Mouse (Mus musculus) heart, postnatal 25 days (tissue): ENCODE data around the gene Ankrd37. TPM values are rescaled to one million over a fixed set of nuclear protein-coding genes. Genes with fewer than 3 reads are reported as not detected.

ENCODE experiments used
- DNase-seq: peaks from one replicate; pipeline ENCODE4 v3.0.0; 2022; ENCODE audit warnings: low spot score
- intact Hi-C: fragments of 180-260 bp; cut with DNase I; formaldehyde crosslinking; loops from one replicate; pipeline ENCODE4 v1.15.1; 2025
- total RNA-seq, 2 experiments: library from RNA; stranded (reverse); gene quantifications; 2 replicates each; pipeline ENCODE4 v1.2.3; 2021

The Ankrd37 gene
- total RNA-seq, 2 experiments from 2014 or later: 10.0 to 11.7 TPM

DNA sequence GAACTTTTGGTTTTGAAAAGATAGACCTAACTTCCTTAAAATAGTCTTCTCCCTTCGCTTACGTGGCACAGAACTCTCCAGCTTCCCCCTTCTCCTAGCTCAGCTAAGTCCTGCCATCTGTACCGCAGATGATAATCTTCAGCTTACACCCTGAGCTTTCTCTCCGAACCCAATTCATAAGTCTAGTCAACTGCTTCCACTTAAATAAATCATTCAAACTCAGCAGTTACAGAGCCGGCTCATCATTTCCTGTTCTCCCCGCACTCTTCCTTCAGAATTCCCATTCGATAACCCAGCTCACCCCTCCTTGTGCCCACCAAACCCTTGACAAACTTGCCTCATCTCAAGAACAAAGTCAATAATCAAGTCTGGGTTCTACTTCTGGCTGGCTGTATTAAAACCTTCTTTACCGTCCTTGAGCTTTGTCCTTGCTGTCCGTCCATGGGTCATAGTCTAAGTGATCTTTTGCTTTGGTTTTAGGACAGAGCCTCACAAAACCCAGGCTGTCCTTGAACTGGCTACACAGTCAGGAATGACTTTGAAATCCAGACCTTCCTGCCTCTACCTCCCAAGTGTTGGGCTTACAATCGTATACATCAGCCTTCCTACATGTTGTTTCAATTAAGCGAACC is 29.6 kb downstream of the Ankrd37 start:
- intact Hi-C loops: loop anchor here (2.0 to 10.0 kb wide), 2 partner anchors 23 to 579 kb away; partner anchors contain the start of genes Cenpu and Lrp2bp
- no peak for DNase-seq

DNA sequence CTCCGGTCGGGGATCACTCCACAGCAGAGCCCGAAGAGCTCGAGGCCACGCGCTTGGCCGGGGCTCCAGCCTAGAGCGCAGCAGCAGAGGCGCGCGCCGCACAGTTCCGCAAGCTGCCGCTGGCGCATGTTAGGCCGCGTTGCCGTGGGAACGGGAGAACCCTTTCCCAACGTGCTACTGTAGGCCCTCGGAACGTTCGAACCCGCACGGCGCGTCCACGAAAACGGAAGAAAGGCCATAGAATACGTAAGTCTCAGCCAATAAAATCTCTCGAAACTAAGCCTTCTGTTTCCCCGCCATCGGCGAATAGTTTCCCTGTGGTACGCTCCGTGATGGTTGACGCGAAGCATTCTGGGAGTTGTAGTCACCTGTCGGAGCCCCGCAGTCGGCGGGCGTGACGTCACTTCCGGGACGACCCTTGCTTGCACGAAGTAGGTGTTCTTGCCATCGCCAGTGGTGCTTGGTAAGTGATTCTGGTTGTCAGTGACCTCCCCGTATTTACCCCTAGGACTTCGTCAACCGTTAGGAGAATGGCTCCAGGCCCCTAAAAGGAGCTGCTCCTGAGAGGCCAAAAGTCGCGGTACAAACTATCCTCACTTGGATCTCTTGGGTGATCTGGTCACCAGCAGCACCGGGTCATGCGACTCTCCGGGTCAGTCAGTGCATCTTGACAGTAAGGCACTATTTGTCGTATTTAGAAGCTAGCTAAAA is 30.2 kb downstream of the Ankrd37 start, which contains the start of the genes 1700029J07Rik and Ufsp2:
TSS of gene 1700029J07Rik (minus strand) at position 127 of the 711 bp plus-strand sequence.
TSS of gene Ufsp2 (plus strand) at position 403 of the 711 bp plus-strand sequence.
- DNase-seq: peak; percentile 94
- intact Hi-C loops: loop anchor here (10.0 kb wide), 1 partner anchor 580 kb away; the partner anchor contains the start of gene Cenpu

DNA sequence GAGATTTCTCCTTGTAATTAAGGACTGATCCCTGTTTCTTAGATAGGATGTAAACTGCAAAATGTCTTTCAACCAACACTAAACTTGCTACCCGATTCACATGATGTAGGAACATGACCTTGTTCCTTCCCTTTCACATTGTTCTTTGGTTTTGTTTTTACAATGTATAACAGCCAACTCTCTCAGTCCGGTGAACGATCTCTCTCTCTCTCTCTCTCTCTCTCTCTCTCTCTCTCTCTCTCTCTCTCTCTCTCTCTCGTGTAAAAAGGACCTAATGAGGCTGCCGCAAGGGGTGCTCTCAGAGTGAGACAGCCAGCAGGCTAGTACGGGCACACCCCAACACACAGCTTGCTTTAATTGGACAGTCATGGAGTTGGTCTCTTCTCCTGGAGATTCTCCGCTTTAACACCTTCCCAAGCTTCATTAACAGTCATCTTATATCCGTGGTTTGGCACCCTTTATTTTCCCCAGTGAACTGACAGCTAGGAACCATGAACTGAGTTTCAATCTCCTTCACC is 31.5 kb downstream of the Ankrd37 start:
- intact Hi-C loops: loop anchor here (10.0 kb wide), 1 partner anchor 581 kb away; the partner anchor contains the start of gene Cenpu
- DNase-seq: no peak

DNA sequence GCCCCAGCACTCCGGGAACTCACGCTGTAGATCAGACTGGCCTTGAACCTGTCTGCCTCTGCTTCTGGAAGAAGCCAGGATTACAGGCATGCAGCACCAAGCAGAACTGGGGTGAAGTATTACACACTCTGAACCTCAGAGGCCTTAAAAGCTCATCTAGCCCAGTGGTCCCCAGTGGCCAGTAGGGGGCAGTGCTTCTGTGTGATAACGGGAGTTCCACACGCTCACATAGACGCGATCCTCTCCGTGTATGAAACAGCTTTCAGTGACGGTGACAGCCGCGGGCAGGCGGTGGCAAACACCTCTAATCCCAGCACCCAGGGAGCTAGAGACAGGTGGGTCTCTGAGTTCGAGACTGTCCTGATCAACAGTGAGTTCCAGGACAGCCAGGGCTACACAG is 34.6 kb downstream of the Ankrd37 start:
- DNase-seq: no peak
- intact Hi-C loops: loop anchor here (10.0 kb wide), 1 partner anchor 584 kb away; the partner anchor contains the start of gene Cenpu

DNA sequence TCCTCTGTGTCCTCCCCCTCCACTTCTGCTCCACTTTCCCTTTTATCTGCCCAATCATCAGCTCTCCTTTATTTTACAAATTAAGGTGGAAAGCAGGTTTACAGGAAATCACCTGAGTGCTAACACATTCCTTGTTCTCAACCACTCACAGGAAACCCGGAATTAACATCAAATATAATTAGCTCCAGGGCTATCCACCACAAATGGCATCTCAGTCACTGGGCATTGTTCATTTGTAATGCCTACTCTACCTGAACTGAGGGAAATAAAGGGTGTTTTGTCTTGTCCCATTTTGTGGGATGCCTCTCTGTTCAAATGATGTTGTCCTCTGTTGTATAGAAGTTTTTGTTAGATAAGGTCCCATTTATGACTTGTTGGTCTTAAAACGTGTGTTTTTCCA is 54.9 kb downstream of the Ankrd37 start:
- intact Hi-C loops: no loop called here
- no peak for DNase-seq

Other genes starting within 250 kb of the Ankrd37 start
- 10 to 100 TPM; 27.1 to 35.6 TPM for gene Pdlim3, start 120.2 kb downstream of the Ankrd37 start, total RNA-seq
- not detected for gene Ccdc110, start 71.1 kb downstream of the Ankrd37 start, total RNA-seq
- gene 1700029J07Rik, start 30.5 kb downstream of the Ankrd37 start, total RNA-seq: under 1 TPM; 0.52 to 0.84 TPM
- 10 to 100 TPM; 31.1 to 32.3 TPM for gene Ufsp2, start 30.2 kb downstream of the Ankrd37 start, total RNA-seq
- gene Lrp2bp, start 6.4 kb downstream of the Ankrd37 start, total RNA-seq: 1 to 10 TPM; 1.0 to 1.1 TPM
- gene Cfap97, start 146.1 kb upstream of the Ankrd37 start, total RNA-seq: 10 to 100 TPM; 11.5 to 12.9 TPM
- 10 to 100 TPM in 1 of 2 experiments, 1 to 10 TPM in 1; 9.6 to 11.4 TPM for gene Snx25, start 146.5 kb upstream of the Ankrd37 start, total RNA-seq
- gene Slc25a4, start 205.6 kb upstream of the Ankrd37 start, total RNA-seq: 1,000 to 10,000 TPM; 5,468 to 5,495 TPM